Mouse (Mus musculus) liver, embryonic 14.5 days (tissue): Measurements from ENCODE around the gene Tph1.

Source experiments
- CTCF ChIP-seq: IDR thresholded peaks from 2 replicates; pipeline ENCODE4 v1.5.1; 2016; ENCODE audit warnings: antibody characterized with exemption, low read depth, control low read depth
- EP300 ChIP-seq: IDR thresholded peaks from 2 replicates; pipeline ENCODE4 v1.6.1; 2016; ENCODE audit warnings: antibody characterized with exemption, low read depth

- TF ChIP-seq CTCF: no peak
- TF ChIP-seq EP300: no peak
These were observed 70.3 kb downstream of the Tph1 start for GRCm38 (mm10) chr7:46602079-46602478.
